Mouse (Mus musculus) forebrain, embryonic 11.5 days (tissue): ENCODE data around the gene Ankmy1. TPM values are rescaled to one million over a fixed set of nuclear protein-coding genes. Genes with fewer than 3 reads are reported as not detected.

Source experiments
- ATAC-seq: fragments of 200-750 bp; cut with Nextera tagmentation; replicated peaks from 2 replicates; pipeline ENCODE4 v1.8.0; 2017; ENCODE audit warnings: moderate TSS enrichment; ENCODE audit not compliant: low FRiP score
- DNase-seq: peaks from one replicate; pipeline ENCODE4 v3.0.0-alpha.2; 2017; ENCODE audit warnings: low spot score
- H3K27ac ChIP-seq: fragments of 300-500 bp; sonication (generic); 2 replicates; pipeline ENCODE4 v1.5.1; 2014; ENCODE audit warnings: low read depth, low read length
- H3K27me3 ChIP-seq: fragments of 300-500 bp; sonication (generic); 2 replicates; pipeline ENCODE4 v1.6.1; 2014; ENCODE audit warnings: mild to moderate bottlenecking, low read length, mixed read lengths; ENCODE audit not compliant: control insufficient read depth, insufficient read depth
- H3K36me3 ChIP-seq: fragments of 300-500 bp; sonication (generic); 2 replicates; pipeline ENCODE4 v1.6.1; 2014; ENCODE audit warnings: mild to moderate bottlenecking, low read length, moderate library complexity, mixed read lengths; ENCODE audit not compliant: control insufficient read depth, insufficient read depth
- H3K4me1 ChIP-seq: fragments of 300-500 bp; sonication (generic); replicated peaks from 2 replicates; pipeline ENCODE4 v1.6.1; 2014; ENCODE audit warnings: low read length, mixed read lengths; ENCODE audit not compliant: control insufficient read depth, insufficient read depth
- H3K4me2 ChIP-seq: fragments of 300-500 bp; sonication (generic); 2 replicates; pipeline ENCODE4 v1.6.1; 2014; ENCODE audit warnings: low read depth, mild to moderate bottlenecking, low read length, moderate library complexity, mixed read lengths; ENCODE audit not compliant: severe bottlenecking
- H3K4me3 ChIP-seq: fragments of 300-500 bp; sonication (generic); 2 replicates; pipeline ENCODE4 v1.5.1; 2014; ENCODE audit warnings: low read depth, low read length
- H3K9ac ChIP-seq: fragments of 300-500 bp; sonication (generic); 2 replicates; pipeline ENCODE4 v1.6.1; 2014; ENCODE audit warnings: low read length
- H3K9me3 ChIP-seq: fragments of 300-500 bp; sonication (generic); 2 replicates; pipeline ENCODE4 v1.6.1; 2016; ENCODE audit warnings: low read length, mixed read lengths; ENCODE audit not compliant: control insufficient read depth
- WGBS: fragments of 180-500 bp; shearing (Covaris S2); extraction: QIAGEN DNeasy Blood & Tissue Kit; methylation state at CpG from one replicate; pipeline ENCODE4 v1.1.7; 2014; 5-methylcytosine and 5-hydroxymethylcytosine counted together
- polyA plus RNA-seq: library from polyadenylated mRNA; unstranded; fragments of >200 nt; fragmentation: Nextera tagmentation; extraction: Ambion mirVana; gene quantifications from 2 replicates; pipeline ENCODE4 v1.2.1, GENCODE M21; 2014

The Ankmy1 gene
- polyA plus RNA-seq, 1 experiment from 2014 or later: 1.5 TPM

- Histone ChIP-seq H3K4me1 (no peaks in the 10 kb centered on the region), H3K4me3 (no peak overlapping the region), H3K36me3 (no peaks in the 10 kb centered on the region), H3K9ac (no peak overlapping the region), H3K27me3 (no peaks in the 10 kb centered on the region), H3K9me3 (no peaks in the 10 kb centered on the region), H3K27ac (no peak overlapping the region), H3K4me2 (no peak overlapping the region)
- ATAC-seq (no peak), DNase-seq (no peak)
- WGBS: 69% methylated on average over 3 of the region's 3 CpGs
Measured at GRCm38 (mm10) chr1:92892791-92893190, 9.9 kb downstream of the Ankmy1 start.

- ATAC-seq (no peak), DNase-seq (no peak)
- Histone ChIP-seq H3K27ac (no peak overlapping the region), H3K4me3 (no peak overlapping the region), H3K36me3 (no peaks in the 10 kb centered on the region), H3K9me3 (no peaks in the 10 kb centered on the region), H3K4me2 (no peak overlapping the region), H3K27me3 (no peaks in the 10 kb centered on the region), H3K9ac (no peak overlapping the region), H3K4me1 (no peaks in the 10 kb centered on the region)
- WGBS: 74% methylated on average over 7 of the region's 7 CpGs
Measured at GRCm38 (mm10) chr1:92888901-92889655, 13.6 kb downstream of the Ankmy1 start.

- no peak overlapping the region for H3K4me2 ChIP-seq
- WGBS: 88% methylated on average over 6 of the region's 6 CpGs
- H3K9me3 ChIP-seq: no peaks in the 10 kb centered on the region
- no peaks in the 10 kb centered on the region for H3K4me1 ChIP-seq
- no peaks in the 10 kb centered on the region for H3K27me3 ChIP-seq
- no peak overlapping the region for H3K9ac ChIP-seq
- H3K27ac ChIP-seq: no peak overlapping the region
- no peak for DNase-seq
- H3K36me3 ChIP-seq: no peaks in the 10 kb centered on the region
- no peak for ATAC-seq
- H3K4me3 ChIP-seq: no peak overlapping the region
Measured at GRCm38 (mm10) chr1:92881982-92882381, 20.7 kb downstream of the Ankmy1 start.

- ATAC-seq (no peak), DNase-seq (no peak)
- Histone ChIP-seq H3K4me2 (no peak overlapping the region), H3K9me3 (no peaks in the 10 kb centered on the region), H3K27ac (no peak overlapping the region), H3K4me1 (no peaks in the 10 kb centered on the region), H3K27me3 (no peaks in the 10 kb centered on the region), H3K9ac (no peak overlapping the region), H3K4me3 (no peak overlapping the region), H3K36me3 (no peaks in the 10 kb centered on the region)
- 78% methylated on average over 5 of the region's 5 CpGs for WGBS
Measured at GRCm38 (mm10) chr1:92880101-92880500, 22.6 kb downstream of the Ankmy1 start.

- H3K36me3 ChIP-seq: no peaks in the 10 kb centered on the region
- no peaks in the 10 kb centered on the region for H3K4me1 ChIP-seq
- H3K9ac ChIP-seq: no peak overlapping the region
- no peak overlapping the region for H3K4me2 ChIP-seq
- no peak for ATAC-seq
- DNase-seq: no peak
- H3K9me3 ChIP-seq: no peaks in the 10 kb centered on the region
- no peaks in the 10 kb centered on the region for H3K27me3 ChIP-seq
- H3K27ac ChIP-seq: no peak overlapping the region
- H3K4me3 ChIP-seq: no peak overlapping the region
- 93% methylated on average over 12 of the region's 12 CpGs for WGBS
Measured at GRCm38 (mm10) chr1:92879266-92879665, 23.4 kb downstream of the Ankmy1 start.

GRCm38 (mm10) chr1:92878066-92878741 lies 24.5 kb downstream of the Ankmy1 start:
- no peaks in the 10 kb centered on the region for H3K4me1 ChIP-seq
- no peaks in the 10 kb centered on the region for H3K36me3 ChIP-seq
- no peak overlapping the region for H3K4me2 ChIP-seq
- no peak for DNase-seq
- no peaks in the 10 kb centered on the region for H3K9me3 ChIP-seq
- 90% methylated on average over 13 of the region's 13 CpGs for WGBS
- H3K9ac ChIP-seq: no peak overlapping the region
- no peak for ATAC-seq
- H3K27ac ChIP-seq: no peak overlapping the region
- H3K4me3 ChIP-seq: no peak overlapping the region
- H3K27me3 ChIP-seq: no peaks in the 10 kb centered on the region

- H3K27me3 ChIP-seq: no peaks in the 10 kb centered on the region
- no peak overlapping the region for H3K9ac ChIP-seq
- DNase-seq: no peak
- H3K4me2 ChIP-seq: no peak overlapping the region
- 66% methylated on average over 12 of the region's 12 CpGs for WGBS
- H3K4me1 ChIP-seq: no peaks in the 10 kb centered on the region
- no peak for ATAC-seq
- H3K27ac ChIP-seq: no peak overlapping the region
- no peak overlapping the region for H3K4me3 ChIP-seq
- H3K9me3 ChIP-seq: no peaks in the 10 kb centered on the region
- H3K36me3 ChIP-seq: no peaks in the 10 kb centered on the region
Measured at GRCm38 (mm10) chr1:92877431-92877978, 25.2 kb downstream of the Ankmy1 start.

- H3K27ac ChIP-seq: no peak overlapping the region
- WGBS: 84% methylated on average over 8 of the region's 8 CpGs
- H3K4me3 ChIP-seq: no peak overlapping the region
- no peaks in the 10 kb centered on the region for H3K27me3 ChIP-seq
- ATAC-seq: no peak
- H3K36me3 ChIP-seq: no peaks in the 10 kb centered on the region
- H3K4me2 ChIP-seq: no peak overlapping the region
- H3K9ac ChIP-seq: no peak overlapping the region
- no peaks in the 10 kb centered on the region for H3K4me1 ChIP-seq
- no peaks in the 10 kb centered on the region for H3K9me3 ChIP-seq
- DNase-seq: no peak
Measured at GRCm38 (mm10) chr1:92875360-92876111, 27.2 kb downstream of the Ankmy1 start.
